Mouse (Mus musculus) cerebellum, adult 2 months (tissue): ENCODE data around the gene U2af2. TPM values are rescaled to one million over a fixed set of nuclear protein-coding genes. Genes with fewer than 3 reads are reported as not detected.

Source experiments
- DNase-seq, 2 experiments: peaks; one replicate each; pipeline ENCODE4 v3.0.0; 2021
- H3K27ac ChIP-seq: fragments of 200-500 bp; 2 replicates; pipeline ENCODE4 v1.5.1; 2012; ENCODE audit warnings: low read length, control low read depth, inconsistent platforms; ENCODE audit not compliant: insufficient read depth
- H3K27me3 ChIP-seq: fragments of 200-500 bp; 2 replicates; pipeline ENCODE4 v1.6.1; 2012; ENCODE audit warnings: inconsistent platforms, mild to moderate bottlenecking, low read length, moderate library complexity; ENCODE audit not compliant: control insufficient read depth, insufficient read depth
- H3K4me1 ChIP-seq: fragments of 200-500 bp; 2 replicates; pipeline ENCODE4 v1.6.1; 2011; ENCODE audit warnings: low read length; ENCODE audit not compliant: control insufficient read depth, insufficient read depth
- H3K4me3 ChIP-seq: fragments of 200-500 bp; replicated peaks from 2 replicates; pipeline ENCODE3; 2011; ENCODE audit warnings: mild to moderate bottlenecking, low read depth, low read length, control low read depth; ENCODE audit not compliant: insufficient read depth
- CTCF ChIP-seq: fragments of 200-500 bp; IDR thresholded peaks from 2 replicates; pipeline ENCODE4 v1.5.1; 2011; ENCODE audit warnings: low read depth, mild to moderate bottlenecking, control low read depth, low read length, moderate library complexity, borderline replicate concordance; ENCODE audit not compliant: insufficient read depth
- POLR2A ChIP-seq: fragments of 200-500 bp; IDR thresholded peaks from 2 replicates; pipeline ENCODE4 v1.6.1; 2011; ENCODE audit warnings: low read length, control low read depth, borderline replicate concordance; ENCODE audit not compliant: insufficient read depth
- whole genome bisulfite sequencing: fragments of 180-500 bp; shearing (Covaris S2); methylation state at CpG from one replicate; pipeline ENCODE4 v1.1.7; 2018; 5-methylcytosine and 5-hydroxymethylcytosine counted together
- polyA plus RNA-seq: library from polyadenylated mRNA; depleted of rRNA; stranded (reverse); fragments of >200 nt; gene quantifications from 2 replicates; pipeline ENCODE4 v1.2.3, GENCODE M21; 2012

Gene U2af2
- polyA plus RNA-seq, 1 experiment: 196 TPM

- 27% methylated on average over 5 of the region's 5 CpGs for WGBS
- Histone ChIP-seq H3K4me1 (no peaks in the 10 kb centered on the region), H3K27me3 (no peaks in the 10 kb centered on the region), H3K4me3 (no peak overlapping the region), H3K27ac (no peak overlapping the region)
- no peak for DNase-seq
- TF ChIP-seq CTCF (no peak), POLR2A (no peak)
These were observed 23.0 kb upstream of the U2af2 start for GRCm38 (mm10) chr7:5038940-5039339.

GRCm38 (mm10) chr7:5044981-5045380, 17.0 kb upstream of the U2af2 start:
- H3K27ac ChIP-seq: no peak overlapping the region

GRCm38 (mm10) chr7:5046112-5046511, 15.8 kb upstream of the U2af2 start:
- DNase-seq: no peak
- H3K4me1 ChIP-seq: peaks cover 6% of the 10 kb centered on the region; the same call in 1 of the 2 replicates
- 76% methylated on average over 2 of the region's 2 CpGs for WGBS
- no peak overlapping the region for H3K27ac ChIP-seq
- H3K27me3 ChIP-seq: no peaks in the 10 kb centered on the region
- H3K4me3 ChIP-seq: no peak overlapping the region
- TF ChIP-seq CTCF (no peak), POLR2A (no peak)

More at GRCm38 (mm10) chr7:5044981-5045380, 17.0 kb upstream of the U2af2 start:
- WGBS: 78% methylated on average over 2 of the region's 2 CpGs
- no peak overlapping the region for H3K4me3 ChIP-seq
- H3K27me3 ChIP-seq: no peaks in the 10 kb centered on the region
- H3K4me1 ChIP-seq: no peaks in the 10 kb centered on the region
- DNase-seq: no peak
- no peak for TF ChIP-seq CTCF

GRCm38 (mm10) chr7:5047313-5047712, 14.6 kb upstream of the U2af2 start:
- no peaks in the 10 kb centered on the region for H3K27me3 ChIP-seq
- no peak overlapping the region for H3K27ac ChIP-seq
- no peak overlapping the region for H3K4me3 ChIP-seq
- 15% methylated on average over 2 of the region's 2 CpGs for WGBS
- H3K4me1 ChIP-seq: peaks cover 6% of the 10 kb centered on the region; the same call in 1 of the 2 replicates
- TF ChIP-seq CTCF (peak; percentile 23; the same call in 1 of the 2 replicates), POLR2A (no peak)
- peak; percentile 33 to 63 for DNase-seq

GRCm38 (mm10) chr7:5051193-5052192, 10.4 kb upstream of the U2af2 start, which contains the start of gene Zfp580:
TSS of gene Zfp580 (plus strand) at chr7:5051538.
- H3K4me1 ChIP-seq: peaks cover 13% of the 10 kb centered on the region
- DNase-seq: peak; percentile 84 to 91
- WGBS: 1% methylated on average over 65 of the region's 65 CpGs
- peak within 1 kb of the TSS; percentile 10 for H3K27ac ChIP-seq
- H3K4me3 ChIP-seq: peak within 1 kb of the TSS; percentile 69
- TF ChIP-seq CTCF: no peak
- peak; percentile 58; the same call in 1 of the 2 replicates for TF ChIP-seq POLR2A
- H3K27me3 ChIP-seq: no peaks in the 10 kb centered on the region

- no peak overlapping the region for H3K27ac ChIP-seq
- DNase-seq: peak in 1 of 2 experiments; percentile 30
- peak overlapping the region; percentile 69 for H3K4me3 ChIP-seq
- H3K4me1 ChIP-seq: peaks cover 13% of the 10 kb centered on the region
- TF ChIP-seq POLR2A (no peak), CTCF (no peak)
- WGBS: 7% methylated on average over 12 of the region's 12 CpGs
- no peaks in the 10 kb centered on the region for H3K27me3 ChIP-seq
These were observed 9.5 kb upstream of the U2af2 start for GRCm38 (mm10) chr7:5052438-5052837.

GRCm38 (mm10) chr7:5052931-5053343, 9.0 kb upstream of the U2af2 start:
- Histone ChIP-seq H3K27me3 (no peaks in the 10 kb centered on the region), H3K4me3 (peak overlapping the region; percentile 69), H3K4me1 (peaks cover 16% of the 10 kb centered on the region), H3K27ac (no peak overlapping the region)
- TF ChIP-seq POLR2A (no peak), CTCF (no peak)
- DNase-seq: peak; percentile 47 to 51
- WGBS: 2% methylated on average over 45 of the region's 45 CpGs
